Mouse (Mus musculus): ENCODE measurements around the gene St3gal3.

The St3gal3 gene

DNA sequence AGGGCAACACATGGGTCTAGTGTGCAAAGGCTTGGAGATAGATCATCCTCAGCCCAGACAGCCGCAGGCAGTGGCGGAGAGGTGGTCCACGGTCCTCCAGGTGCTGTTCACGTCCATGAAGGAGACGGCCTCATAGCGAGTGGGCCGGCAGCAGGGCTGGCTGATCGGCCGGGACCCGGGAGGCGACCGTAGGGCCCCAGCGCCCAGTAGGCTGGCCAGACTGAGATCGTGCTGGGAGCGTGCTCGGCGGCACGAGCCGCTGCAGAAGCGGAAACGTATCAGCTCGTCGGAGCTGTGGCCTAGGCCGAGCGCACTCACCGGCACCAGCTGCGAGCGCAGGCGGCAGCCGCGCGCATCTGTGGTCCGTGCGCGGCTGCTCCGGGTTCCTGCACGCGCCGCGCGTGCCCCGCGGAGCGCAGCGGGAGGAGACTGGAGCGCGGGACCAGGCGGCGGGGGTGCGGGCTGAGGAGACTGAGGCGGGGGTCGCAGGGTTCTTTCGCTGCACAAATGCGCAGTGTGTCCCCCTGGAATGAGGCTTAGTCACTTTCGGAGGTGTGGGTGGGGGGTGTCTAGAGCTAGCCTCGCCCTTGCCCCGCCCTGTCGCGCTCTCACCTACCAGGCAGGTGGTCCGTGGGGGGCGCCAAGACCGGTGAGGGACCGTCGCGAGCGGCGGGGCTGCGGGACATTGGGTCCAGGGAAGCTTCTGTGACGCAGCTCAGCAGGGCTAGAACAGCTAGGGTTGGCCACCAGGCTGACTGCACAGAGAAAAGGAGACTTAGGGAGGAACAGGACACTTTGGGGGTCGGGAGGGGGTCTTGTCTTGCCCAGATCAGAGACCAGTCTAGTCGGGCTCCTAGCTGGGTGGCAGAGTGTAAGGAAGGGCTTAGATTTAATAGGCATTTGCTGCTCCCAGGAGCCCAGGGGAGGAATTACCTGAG, 207.9 kb downstream of the St3gal3 start:
- DNase-seq (ENCODE audit: low spot score) = no peak

DNA sequence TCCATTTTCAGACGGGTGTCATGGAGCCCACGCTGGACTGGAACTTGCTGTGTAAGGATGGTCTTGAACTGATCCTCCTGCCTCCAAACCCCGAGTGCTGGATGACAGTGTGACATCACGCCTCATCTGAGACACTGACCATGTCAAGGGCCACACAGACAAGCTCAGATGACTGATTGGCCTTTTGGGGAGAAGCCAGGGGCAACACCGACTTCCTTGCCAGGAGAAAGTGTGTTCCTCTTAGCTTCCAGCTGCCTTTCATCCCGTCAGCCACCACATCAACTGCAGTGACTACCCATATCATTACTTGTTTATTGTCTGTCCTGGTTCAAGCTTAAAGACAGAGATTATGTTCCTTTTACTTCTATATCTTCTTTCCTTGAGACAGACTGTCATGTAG, 209.8 kb downstream of the St3gal3 start:
- DNase-seq (ENCODE audit: low spot score) = no peak

GRCm38 (mm10) chr4:117923450-117923849, 211.3 kb downstream of the St3gal3 start:
- no peak for DNase-seq (ENCODE audit: low spot score)

DNA sequence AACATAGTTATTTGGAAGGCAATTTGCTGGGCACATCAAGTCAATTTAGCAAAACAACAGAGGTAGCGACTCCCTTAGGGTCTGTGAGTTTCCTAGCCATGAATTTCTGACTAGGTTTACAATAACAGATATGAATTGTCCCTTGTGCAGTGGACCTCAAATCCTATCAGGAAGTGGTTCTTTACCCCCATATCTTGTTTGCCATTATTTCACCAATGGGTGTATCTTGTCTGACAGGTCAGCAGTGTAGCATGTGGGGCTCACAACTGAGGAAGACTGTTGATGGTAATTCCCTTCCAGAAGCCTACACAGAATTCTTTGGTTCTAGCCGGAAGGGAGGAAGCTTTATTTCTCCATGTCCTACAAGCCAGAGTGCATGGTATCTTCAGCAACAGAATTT, 213.4 kb downstream of the St3gal3 start:
- DNase-seq (ENCODE audit: low spot score) = no peak

DNA sequence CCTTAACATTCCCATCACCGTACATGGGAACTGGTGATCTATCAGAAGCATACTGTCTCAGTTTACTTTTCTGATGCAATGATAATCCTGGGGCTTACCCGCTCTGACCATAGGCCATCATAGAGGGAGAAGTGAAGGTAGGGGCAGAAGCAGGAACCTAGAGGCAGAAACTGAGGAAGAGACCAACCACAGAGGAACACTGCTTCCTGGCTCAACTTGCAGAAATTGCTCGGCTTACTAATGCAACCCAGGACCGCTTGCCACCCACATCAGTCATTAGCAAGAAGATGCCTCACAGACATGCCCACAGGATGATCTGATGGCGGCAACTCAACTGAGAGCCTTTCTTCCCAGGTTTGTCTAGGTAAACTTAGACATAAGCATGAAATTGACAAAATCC, 216.0 kb downstream of the St3gal3 start:
- no peak for DNase-seq (ENCODE audit: low spot score)

DNA sequence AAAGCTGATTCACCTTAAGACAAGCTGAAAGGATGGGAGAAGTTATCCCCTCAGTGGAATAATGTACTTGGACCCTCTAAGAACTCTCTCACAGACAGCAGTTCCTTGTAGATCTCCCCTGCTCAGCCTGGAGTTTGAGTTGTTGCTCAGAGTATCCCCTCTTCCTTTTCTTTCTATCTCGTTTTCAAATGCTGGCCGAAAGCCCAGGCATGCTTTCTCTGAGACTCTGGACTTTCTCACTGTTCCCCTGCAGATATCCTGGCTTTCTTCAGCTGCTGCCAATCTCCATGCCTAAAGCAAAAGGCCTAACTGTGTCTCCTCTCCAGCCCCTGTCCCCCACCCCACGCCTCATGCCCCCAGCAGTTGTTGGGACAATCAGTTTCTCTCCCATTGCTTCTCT, 216.5 kb downstream of the St3gal3 start:
- DNase-seq (ENCODE audit: low spot score) = no peak

DNA sequence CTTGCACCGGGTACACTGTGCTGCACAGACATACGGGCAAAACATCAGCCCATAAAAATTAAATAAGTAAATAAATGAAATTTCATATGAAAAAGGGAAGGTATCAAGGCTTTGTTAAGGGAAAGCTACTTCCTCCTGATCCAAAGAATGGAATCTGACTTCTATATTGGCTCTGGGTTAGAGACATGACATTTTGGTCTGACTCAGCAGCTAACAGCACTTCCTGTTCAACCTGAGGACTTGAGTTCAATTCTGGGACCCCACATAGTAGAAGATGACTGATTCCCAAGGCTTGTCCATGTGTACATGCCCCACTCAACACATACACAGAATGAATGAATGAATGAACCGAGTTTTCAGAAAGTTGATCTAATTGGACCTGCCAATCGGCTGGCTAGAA, 216.9 kb downstream of the St3gal3 start:
- no peak for DNase-seq (ENCODE audit: low spot score)

DNA sequence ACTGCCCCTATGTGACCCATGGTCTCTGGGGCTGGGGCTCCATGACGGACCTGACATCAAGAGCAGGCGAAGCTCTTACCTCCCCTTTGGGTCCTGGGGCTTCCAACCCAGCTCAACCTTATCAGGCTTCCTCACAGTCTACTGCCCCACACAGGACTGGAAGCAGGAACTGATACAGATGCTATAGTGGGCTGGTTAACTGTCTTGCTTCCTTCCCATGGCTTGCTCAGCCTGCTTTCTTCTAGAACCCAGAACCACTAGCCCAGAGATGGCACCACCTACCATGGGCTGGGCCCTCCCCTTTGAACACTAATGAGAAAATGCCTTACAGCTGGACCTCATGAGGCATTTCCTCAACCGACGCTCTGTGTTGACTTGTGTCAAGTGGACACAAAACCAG, 217.3 kb downstream of the St3gal3 start:
- DNase-seq (ENCODE audit: low spot score) = no peak

- no peak for DNase-seq (ENCODE audit: low spot score)
Observed at GRCm38 (mm10) chr4:117916386-117916785, 218.3 kb downstream of the St3gal3 start.

DNA sequence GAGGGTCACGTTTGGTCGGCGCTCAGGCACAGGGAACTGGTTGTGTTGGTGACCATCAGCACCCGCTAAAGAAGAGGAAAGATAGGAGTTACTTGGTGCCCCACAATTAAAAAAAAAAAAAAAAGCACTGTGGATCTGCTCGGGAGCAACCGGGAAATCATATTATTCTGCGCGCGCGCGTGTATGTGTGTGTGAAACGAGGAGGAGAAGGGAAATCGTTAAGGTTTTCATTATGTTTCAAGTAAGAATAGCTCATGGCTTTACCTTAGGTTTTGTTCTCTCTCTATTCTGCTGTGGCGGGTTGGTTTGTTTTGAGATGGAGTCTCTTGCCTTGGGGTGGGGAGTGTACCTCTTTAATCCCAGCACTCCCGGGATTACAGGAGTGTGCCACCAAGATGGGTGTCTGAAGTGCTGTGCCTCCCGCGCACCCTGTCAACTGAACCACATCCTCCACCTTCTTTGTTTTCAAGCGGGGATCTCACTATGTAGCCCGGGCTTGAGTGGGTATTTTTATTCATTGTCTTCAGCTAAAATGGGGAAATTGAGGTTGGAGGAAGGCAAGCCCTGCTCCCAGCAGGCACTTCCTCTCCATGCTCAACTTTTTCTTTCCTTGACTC, 219.1 kb downstream of the St3gal3 start:
- DNase-seq (ENCODE audit: low spot score) = no peak

DNA sequence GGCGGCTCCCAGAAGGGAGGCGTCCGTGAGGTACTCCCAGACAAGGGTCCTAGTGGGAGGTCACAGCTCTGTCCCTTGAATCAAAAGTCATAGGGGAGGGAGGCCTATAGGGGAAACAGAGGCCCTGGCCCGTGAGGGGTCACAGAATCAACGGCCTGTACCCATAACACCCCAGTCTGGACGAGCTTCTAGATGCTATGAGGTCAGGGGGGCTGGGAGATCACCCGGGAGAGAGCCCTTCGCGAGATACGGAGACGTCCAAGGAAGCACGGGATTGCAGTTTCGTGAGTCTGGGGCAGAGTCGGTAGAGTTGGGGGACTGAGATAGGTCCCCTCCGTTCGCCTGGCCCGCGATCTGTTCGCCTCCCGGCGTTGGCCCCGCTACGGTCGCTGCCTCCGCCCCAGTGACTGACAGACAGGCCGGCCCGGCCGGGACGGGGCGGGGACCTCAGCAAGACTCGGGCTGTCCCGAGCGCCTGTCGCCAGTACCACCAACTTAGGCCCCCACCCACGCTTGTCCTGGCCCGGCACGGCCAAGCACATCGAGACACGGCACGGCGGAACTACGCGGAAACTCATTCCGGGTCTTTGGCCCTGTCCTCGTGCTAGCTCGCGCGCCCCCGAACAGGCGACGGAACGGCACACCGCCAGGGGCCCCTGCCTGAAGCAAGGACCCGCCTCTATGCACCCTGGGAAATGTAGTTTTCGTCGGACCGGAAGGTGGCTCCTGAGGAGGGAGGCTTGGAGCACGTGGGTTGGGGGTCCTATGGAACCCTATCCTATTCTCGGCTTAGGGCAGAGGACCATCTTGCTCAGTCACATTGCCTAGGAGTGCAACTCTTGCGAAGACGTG, 219.9 kb downstream of the St3gal3 start, which contains the start of gene Ipo13:
Gene Ipo13, minus strand, starts transcription at position 409 of the 852 bp plus-strand sequence.
- peak; percentile 93 for DNase-seq (ENCODE audit: low spot score)

DNA sequence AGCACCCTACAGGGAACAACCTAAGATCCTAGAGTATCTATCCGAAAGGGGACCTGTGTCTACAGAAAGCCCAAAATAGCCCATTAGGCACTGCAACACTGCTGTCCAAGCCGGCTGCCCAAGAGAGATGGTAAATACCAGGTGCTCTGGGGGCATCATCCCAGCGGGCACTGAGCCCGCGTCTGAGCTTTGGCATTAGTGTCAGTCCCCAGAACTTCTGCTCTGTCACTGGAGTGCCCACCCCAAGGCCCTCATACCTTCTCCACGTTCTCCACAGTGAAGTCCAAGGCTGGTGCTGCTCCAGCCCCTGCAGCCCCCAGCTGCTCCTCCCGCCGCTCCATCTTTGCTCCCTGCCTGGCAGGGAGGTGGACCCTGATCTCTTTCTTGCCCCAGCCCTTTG, 220.7 kb downstream of the St3gal3 start:
- DNase-seq (ENCODE audit: low spot score) = no peak

GRCm38 (mm10) chr4:117913421-117913820, 221.3 kb downstream of the St3gal3 start:
- DNase-seq (ENCODE audit: low spot score) = peak; percentile 69

- DNase-seq (ENCODE audit: low spot score) = no peak
Observed at GRCm38 (mm10) chr4:117912685-117913273, 221.9 kb downstream of the St3gal3 start.

DNA sequence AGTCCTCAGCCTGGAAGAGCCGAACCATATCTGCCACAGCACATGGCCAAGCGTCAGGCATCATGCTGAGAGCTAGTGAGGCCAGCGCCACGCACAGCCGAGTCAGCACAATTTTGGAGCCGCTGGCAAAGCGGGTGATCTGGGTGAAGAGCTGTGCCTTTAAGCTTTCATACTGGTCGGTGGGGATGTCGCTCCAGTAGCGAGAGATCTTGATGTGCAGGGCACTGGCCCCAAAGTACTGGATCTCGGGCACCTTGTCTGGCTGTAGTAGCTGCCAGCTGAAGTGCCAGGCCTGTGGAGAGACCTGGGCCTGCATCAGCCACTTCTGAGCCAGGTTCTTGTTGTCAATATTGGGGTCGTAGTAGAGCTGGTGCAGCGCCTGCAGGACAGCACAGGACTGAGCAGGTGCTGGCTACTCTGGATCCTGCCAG, 222.6 kb downstream of the St3gal3 start:
- DNase-seq (ENCODE audit: low spot score) = no peak

DNA sequence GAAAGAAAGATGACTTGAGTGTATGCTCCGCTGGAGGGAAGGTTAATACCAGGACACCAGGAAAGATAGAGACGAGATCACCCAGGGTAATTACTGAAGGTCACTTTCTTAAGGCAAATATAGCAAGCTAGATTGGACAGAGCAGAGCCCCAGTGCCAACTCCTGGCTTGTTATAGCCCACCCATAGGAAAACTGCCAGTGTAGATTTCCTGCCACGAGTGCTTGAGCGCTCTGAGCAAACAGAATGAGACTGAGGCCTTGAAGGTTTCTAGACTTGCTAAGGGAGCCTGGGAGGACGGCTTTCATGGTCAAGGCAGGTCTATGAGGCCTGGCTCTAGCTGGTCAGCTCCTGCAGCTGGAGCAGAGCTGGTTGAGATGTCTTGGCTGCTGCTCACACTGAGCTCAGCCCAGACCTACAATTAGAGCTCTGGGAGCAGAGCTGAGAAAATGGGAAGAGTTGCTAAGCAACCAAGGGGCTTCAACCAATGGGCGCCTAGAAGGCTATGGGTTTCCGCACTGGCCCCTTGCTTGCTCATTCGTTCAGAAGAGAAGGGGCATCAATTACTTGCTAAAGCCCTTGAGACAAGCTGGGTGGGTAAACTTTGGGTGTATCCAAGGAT, 225.8 kb downstream of the St3gal3 start:
- DNase-seq (ENCODE audit: low spot score) = no peak

- DNase-seq (ENCODE audit: low spot score) = peak; percentile 88
Observed at GRCm38 (mm10) chr4:117906196-117906595, 228.5 kb downstream of the St3gal3 start.

DNA sequence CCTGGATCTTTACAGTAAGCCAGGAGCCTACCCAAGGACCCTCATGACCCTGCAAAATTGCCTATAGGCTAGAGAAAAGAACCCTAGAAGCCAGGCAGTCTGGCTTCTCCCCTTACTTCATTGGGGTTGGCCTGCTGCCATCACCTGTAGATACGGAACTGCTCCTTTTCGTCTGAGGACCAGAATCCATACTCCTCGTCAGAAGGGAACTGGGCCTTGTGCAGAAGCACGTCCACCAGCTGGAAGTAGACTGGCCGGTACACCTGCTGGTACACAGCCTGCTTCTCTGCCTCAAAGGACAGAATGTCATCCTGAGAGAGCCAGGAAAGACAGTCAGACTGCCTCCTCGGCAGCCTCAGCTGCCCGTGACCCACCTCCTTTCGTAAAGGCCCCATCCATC, 230.0 kb downstream of the St3gal3 start:
- DNase-seq (ENCODE audit: low spot score) = no peak

GRCm38 (mm10) chr4:117904094-117904493, 230.6 kb downstream of the St3gal3 start:
- no peak for DNase-seq (ENCODE audit: low spot score)

- DNase-seq (ENCODE audit: low spot score) = peak; percentile 71
Observed at GRCm38 (mm10) chr4:117898111-117898510, 236.6 kb downstream of the St3gal3 start.

- DNase-seq (ENCODE audit: low spot score) = no peak
Observed at GRCm38 (mm10) chr4:117896031-117896430, 238.7 kb downstream of the St3gal3 start.

DNA sequence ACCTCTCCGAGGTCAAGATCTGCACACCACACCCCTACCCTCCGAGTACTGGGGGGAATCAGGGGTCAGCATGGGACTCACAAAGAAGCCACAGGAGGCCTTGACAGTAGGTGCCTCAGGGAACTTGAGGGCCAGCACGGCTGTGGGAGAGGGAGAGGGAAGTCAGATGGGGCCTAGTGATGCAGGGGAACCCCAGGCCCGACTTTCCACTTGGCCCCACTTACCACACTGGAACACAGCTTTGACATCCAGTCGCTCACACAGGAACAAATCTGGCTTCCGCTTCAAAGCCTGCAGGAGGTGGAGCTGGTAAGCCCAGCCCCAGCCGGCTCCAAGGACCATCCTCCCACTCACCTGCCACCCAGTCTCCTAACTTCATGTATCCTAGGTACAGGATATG, 239.4 kb downstream of the St3gal3 start:
- no peak for DNase-seq (ENCODE audit: low spot score)

All from lung, postnatal 25 days (tissue).